Mouse (Mus musculus): ENCODE data around the gene Srrm2.

- no peak for TF ChIP-seq EP300 (IDR thresholded peaks at IDR 0.05; ENCODE audit: low read depth)
- no peak; the same call in 1 of the 2 replicates for TF ChIP-seq CTCF (IDR thresholded peaks at IDR 0.05; ENCODE audit: low read depth)
Measured at GRCm38 (mm10) chr17:23802746-23803365, 12.5 kb downstream of the Srrm2 start.

All from liver, postnatal 0 days (tissue).